Mouse (Mus musculus) forebrain, embryonic 11.5 days (tissue): ENCODE results near the gene Fbxw9. TPM values are rescaled to one million over a fixed set of nuclear protein-coding genes. Genes with fewer than 3 reads are reported as not detected.
A peak's percentile ranks its signal among the peaks of the same experiment; 100 is the strongest.

Source experiments
- ATAC-seq: fragments of 200-750 bp; cut with Nextera tagmentation; replicated peaks from 2 replicates; pipeline ENCODE4 v1.8.0; 2017; ENCODE audit warnings: moderate TSS enrichment; ENCODE audit not compliant: low FRiP score
- DNase-seq: peaks from one replicate; pipeline ENCODE4 v3.0.0-alpha.2; 2017; ENCODE audit warnings: low spot score
- H3K27ac ChIP-seq: fragments of 300-500 bp; sonication (generic); 2 replicates; pipeline ENCODE4 v1.5.1; 2014; ENCODE audit warnings: low read depth, low read length
- H3K27me3 ChIP-seq: fragments of 300-500 bp; sonication (generic); 2 replicates; pipeline ENCODE4 v1.6.1; 2014; ENCODE audit warnings: mild to moderate bottlenecking, low read length, mixed read lengths; ENCODE audit not compliant: control insufficient read depth, insufficient read depth
- H3K36me3 ChIP-seq: fragments of 300-500 bp; sonication (generic); 2 replicates; pipeline ENCODE4 v1.6.1; 2014; ENCODE audit warnings: mild to moderate bottlenecking, low read length, moderate library complexity, mixed read lengths; ENCODE audit not compliant: control insufficient read depth, insufficient read depth
- H3K4me1 ChIP-seq: fragments of 300-500 bp; sonication (generic); replicated peaks from 2 replicates; pipeline ENCODE4 v1.6.1; 2014; ENCODE audit warnings: low read length, mixed read lengths; ENCODE audit not compliant: control insufficient read depth, insufficient read depth
- H3K4me2 ChIP-seq: fragments of 300-500 bp; sonication (generic); 2 replicates; pipeline ENCODE4 v1.6.1; 2014; ENCODE audit warnings: low read depth, mild to moderate bottlenecking, low read length, moderate library complexity, mixed read lengths; ENCODE audit not compliant: severe bottlenecking
- H3K4me3 ChIP-seq: fragments of 300-500 bp; sonication (generic); 2 replicates; pipeline ENCODE4 v1.5.1; 2014; ENCODE audit warnings: low read depth, low read length
- H3K9ac ChIP-seq: fragments of 300-500 bp; sonication (generic); 2 replicates; pipeline ENCODE4 v1.6.1; 2014; ENCODE audit warnings: low read length
- H3K9me3 ChIP-seq: fragments of 300-500 bp; sonication (generic); 2 replicates; pipeline ENCODE4 v1.6.1; 2016; ENCODE audit warnings: low read length, mixed read lengths; ENCODE audit not compliant: control insufficient read depth
- WGBS: fragments of 180-500 bp; shearing (Covaris S2); extraction: QIAGEN DNeasy Blood & Tissue Kit; methylation state at CpG from one replicate; pipeline ENCODE4 v1.1.7; 2014; 5-methylcytosine and 5-hydroxymethylcytosine counted together
- polyA plus RNA-seq: library from polyadenylated mRNA; unstranded; fragments of >200 nt; fragmentation: Nextera tagmentation; extraction: Ambion mirVana; gene quantifications from 2 replicates; pipeline ENCODE4 v1.2.1, GENCODE M21; 2014

The Fbxw9 gene
- polyA plus RNA-seq, 1 experiment from 2014 or later = 23.8 TPM

DNA sequence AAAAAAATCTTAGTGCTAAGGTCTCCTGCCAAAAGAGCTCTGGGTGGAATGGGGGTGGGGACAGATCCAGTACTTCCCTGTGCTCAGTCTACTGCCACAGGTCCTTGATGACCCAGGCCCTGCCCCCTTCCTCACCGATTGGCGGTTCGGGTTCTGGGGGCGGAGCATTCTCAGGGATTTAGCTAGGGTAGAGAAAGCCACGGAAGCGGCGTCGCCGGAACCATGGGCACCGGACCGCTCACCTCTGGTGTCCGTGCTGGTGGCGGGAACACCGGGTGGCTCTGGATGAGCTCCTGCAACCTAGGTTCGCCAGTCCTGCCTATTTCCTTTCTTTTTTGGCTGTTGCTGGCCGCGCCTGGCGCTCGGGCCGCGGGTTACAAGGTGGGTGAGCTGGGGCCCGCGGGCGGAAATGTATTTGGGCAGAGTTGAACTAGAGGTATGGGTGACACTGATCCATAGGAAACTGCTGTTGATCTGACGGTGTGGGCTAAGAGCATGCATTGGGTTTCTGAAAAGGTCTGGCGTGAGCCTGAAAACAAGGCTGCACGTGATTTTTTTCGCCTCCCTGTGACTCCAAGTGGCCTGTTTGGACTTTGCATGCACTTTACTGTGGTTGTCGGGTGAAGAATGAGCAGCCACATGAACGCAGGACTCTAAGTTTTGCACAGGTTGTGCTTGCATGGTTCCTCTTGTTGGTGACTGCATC lies 23.4 kb downstream of the Fbxw9 start, which contains the start of gene Man2b1:
Man2b1 (plus strand) TSS at position 163 of the 706 bp plus-strand sequence.
- Histone ChIP-seq H3K4me1 (peaks cover 4% of the 10 kb centered on the region; the same call in 1 of the 2 replicates), H3K4me2 (peak within 1 kb of the TSS; percentile 81), H3K27ac (no peak within 1 kb of the TSS), H3K9me3 (no peaks in the 10 kb centered on the region), H3K36me3 (no peaks in the 10 kb centered on the region; the same call in 1 of the 2 replicates), H3K27me3 (no peaks in the 10 kb centered on the region), H3K4me3 (peak within 1 kb of the TSS; percentile 53), H3K9ac (peak within 1 kb of the TSS; percentile 68)
- DNase-seq = peak; percentile 85
- ATAC-seq = peak; percentile 85
- 2% methylated on average over 30 of the region's 30 CpGs for WGBS

DNA sequence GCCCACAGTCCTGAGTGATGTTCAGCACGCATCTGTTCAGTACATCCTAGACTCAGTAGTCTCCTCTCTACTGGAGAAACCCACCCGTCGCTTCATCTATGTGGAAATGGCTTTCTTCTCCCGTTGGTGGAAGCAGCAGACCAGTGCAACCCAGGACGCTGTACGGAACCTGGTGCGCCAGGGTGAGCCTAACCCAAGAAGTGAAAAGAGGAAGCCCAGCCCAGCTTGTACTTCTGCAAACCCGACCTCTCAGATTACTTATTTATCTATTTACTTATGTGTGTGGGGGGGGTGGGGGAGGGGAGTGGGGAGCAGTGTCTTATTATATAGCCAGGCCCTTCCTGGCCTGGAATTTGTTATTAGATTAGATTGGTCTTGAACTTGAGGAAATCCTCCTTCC lies 24.8 kb downstream of the Fbxw9 start:
- no peaks in the 10 kb centered on the region for H3K27me3 ChIP-seq
- H3K9ac ChIP-seq = no peak overlapping the region
- ATAC-seq (no peak), DNase-seq (no peak)
- H3K27ac ChIP-seq = no peak overlapping the region
- H3K4me3 ChIP-seq = no peak overlapping the region
- H3K9me3 ChIP-seq = no peaks in the 10 kb centered on the region
- WGBS = 93% methylated on average over 8 of the region's 8 CpGs
- H3K4me1 ChIP-seq = peaks cover 3% of the 10 kb centered on the region; the same call in 1 of the 2 replicates
- H3K36me3 ChIP-seq = no peaks in the 10 kb centered on the region; the same call in 1 of the 2 replicates
- no peak overlapping the region for H3K4me2 ChIP-seq

DNA sequence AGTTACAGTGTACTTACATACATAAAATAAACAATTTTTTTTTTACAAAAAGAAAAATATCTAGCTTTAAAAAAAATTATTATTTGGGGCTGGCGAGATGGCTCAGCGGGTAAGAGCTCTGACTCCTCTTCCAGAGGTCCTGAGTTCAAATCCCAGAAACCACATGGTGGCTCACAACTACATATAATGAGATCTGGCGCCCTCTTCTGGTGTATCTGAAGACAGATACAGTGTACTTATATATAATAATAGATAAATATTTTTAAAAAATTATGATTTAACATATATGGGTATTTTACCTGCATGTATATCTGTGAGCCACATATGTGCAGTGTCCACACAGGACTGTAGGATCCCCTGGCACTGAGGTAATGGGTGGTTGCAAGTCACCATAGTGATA lies 26.4 kb downstream of the Fbxw9 start:
- no peak for DNase-seq
- Histone ChIP-seq H3K4me1 (peaks cover 2% of the 10 kb centered on the region; the same call in 1 of the 2 replicates), H3K4me2 (no peak overlapping the region), H3K36me3 (no peaks in the 10 kb centered on the region; the same call in 1 of the 2 replicates), H3K27me3 (no peaks in the 10 kb centered on the region), H3K27ac (no peak overlapping the region), H3K4me3 (no peak overlapping the region), H3K9ac (no peak overlapping the region), H3K9me3 (no peaks in the 10 kb centered on the region)
- ATAC-seq = no peak
- WGBS = 83% methylated on average over 3 of the region's 3 CpGs

DNA sequence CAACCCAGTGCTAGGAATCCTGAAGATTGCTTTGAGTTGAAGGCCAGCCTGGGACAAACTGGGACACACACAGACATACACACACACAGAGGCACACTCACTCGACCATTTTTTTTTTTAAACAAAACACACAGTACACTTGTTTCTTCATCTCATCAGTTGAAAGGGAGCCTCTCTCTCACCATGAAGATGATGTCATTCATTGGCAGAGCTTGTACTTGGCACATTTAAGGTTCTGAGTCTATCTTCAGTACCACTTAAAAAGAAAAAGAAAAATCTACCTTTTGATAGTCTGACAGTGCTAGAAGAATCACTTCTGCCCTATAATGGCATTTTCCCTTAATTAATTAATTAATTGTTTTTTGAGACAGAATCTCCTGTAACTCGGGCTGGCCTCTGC lies 28.9 kb downstream of the Fbxw9 start:
- DNase-seq (no peak), ATAC-seq (no peak)
- 86% methylated on average over 2 of the region's 2 CpGs for WGBS
- H3K4me2 ChIP-seq = no peak overlapping the region
- H3K9me3 ChIP-seq = no peaks in the 10 kb centered on the region
- H3K4me1 ChIP-seq = no peaks in the 10 kb centered on the region
- H3K4me3 ChIP-seq = no peak overlapping the region
- H3K9ac ChIP-seq = no peak overlapping the region
- H3K27me3 ChIP-seq = no peaks in the 10 kb centered on the region
- no peak overlapping the region for H3K27ac ChIP-seq
- no peaks in the 10 kb centered on the region; the same call in 1 of the 2 replicates for H3K36me3 ChIP-seq

DNA sequence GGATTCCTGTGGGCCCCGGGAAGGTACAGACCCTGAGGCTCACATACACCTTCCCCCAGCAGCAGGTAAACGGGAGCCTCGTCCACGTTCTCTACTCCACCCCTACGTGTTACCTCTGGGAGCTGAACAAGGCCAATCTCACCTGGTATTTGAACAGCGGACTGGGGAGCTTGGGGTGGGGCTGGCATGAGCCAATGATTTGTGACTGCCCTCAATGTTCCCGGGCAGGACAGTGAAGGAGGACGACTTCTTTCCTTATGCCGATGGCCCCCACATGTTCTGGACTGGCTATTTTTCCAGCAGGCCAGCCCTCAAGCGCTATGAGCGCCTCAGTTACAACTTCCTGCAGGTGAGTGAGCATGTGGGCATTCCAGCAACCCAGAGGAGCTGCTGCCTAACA lies 31.0 kb downstream of the Fbxw9 start:
- Histone ChIP-seq H3K36me3 (no peaks in the 10 kb centered on the region; the same call in 1 of the 2 replicates), H3K9ac (no peak overlapping the region)
- 90% methylated on average over 11 of the region's 11 CpGs for WGBS

DNA sequence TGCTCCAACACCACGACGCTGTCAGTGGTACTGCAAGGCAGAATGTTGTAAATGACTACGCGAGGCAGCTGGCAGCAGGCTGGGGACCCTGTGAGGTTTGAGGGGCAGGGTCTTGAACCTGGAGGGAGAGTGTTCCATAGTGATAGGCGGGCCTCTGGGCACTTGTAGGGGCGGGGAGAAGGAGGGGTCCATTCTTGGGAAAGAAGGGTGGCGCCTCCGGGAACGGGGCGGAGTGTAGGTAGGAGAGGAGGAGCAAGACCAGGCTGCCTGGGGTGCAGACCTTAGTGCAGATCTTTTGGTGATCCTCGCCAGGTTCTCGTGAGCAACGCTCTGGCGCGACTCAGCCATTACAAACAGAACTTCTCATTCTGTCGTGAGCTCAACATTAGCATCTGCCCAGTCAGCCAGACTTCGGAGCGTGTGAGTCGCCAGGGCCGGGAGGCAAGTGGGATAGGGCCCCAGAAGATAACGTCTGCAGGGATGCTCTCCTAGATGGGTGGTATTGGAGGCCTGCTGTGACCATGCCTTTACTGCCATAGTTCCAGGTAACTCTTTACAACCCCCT lies 31.8 kb downstream of the Fbxw9 start:
- DNase-seq (no peak), ATAC-seq (no peak)
- Histone ChIP-seq H3K9ac (no peak overlapping the region), H3K27ac (no peak overlapping the region), H3K4me2 (no peak overlapping the region), H3K9me3 (no peaks in the 10 kb centered on the region), H3K4me3 (no peak overlapping the region), H3K27me3 (no peaks in the 10 kb centered on the region), H3K4me1 (no peaks in the 10 kb centered on the region), H3K36me3 (no peaks in the 10 kb centered on the region; the same call in 1 of the 2 replicates)
- WGBS = 32% methylated on average over 21 of the region's 21 CpGs

More for the DNA sequence above, 31.0 kb downstream of the Fbxw9 start:
- H3K4me3 ChIP-seq = no peak overlapping the region
- no peak overlapping the region for H3K4me2 ChIP-seq
- no peaks in the 10 kb centered on the region for H3K4me1 ChIP-seq
- no peak overlapping the region for H3K27ac ChIP-seq
- H3K9me3 ChIP-seq = no peaks in the 10 kb centered on the region
- DNase-seq (no peak), ATAC-seq (no peak)
- no peaks in the 10 kb centered on the region for H3K27me3 ChIP-seq

DNA sequence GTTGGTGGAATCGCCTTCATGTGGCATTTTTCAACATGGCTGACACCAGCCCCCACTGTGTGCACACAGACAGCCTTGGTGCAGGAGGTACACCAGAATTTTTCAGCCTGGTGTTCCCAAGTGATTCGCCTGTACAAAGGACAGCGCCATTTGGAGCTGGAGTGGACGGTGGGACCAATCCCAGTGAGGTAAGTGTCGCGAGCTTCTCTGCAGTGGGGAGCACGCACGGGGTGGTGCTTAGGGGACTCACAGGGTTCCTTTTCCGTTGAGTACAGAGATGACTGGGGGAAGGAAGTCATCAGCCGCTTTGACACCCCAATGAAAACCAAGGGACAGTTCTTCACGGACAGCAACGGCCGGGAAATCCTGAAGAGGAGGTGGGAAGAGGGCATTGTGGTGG lies 35.2 kb downstream of the Fbxw9 start:
- H3K27me3 ChIP-seq = no peaks in the 10 kb centered on the region
- WGBS = 96% methylated on average over 13 of the region's 13 CpGs
- H3K4me3 ChIP-seq = no peak overlapping the region
- no peak overlapping the region for H3K4me2 ChIP-seq
- H3K36me3 ChIP-seq = no peaks in the 10 kb centered on the region; the same call in 1 of the 2 replicates
- no peak overlapping the region for H3K27ac ChIP-seq
- DNase-seq = no peak
- H3K9me3 ChIP-seq = no peaks in the 10 kb centered on the region
- no peak for ATAC-seq
- no peak overlapping the region for H3K9ac ChIP-seq
- no peaks in the 10 kb centered on the region for H3K4me1 ChIP-seq

DNA sequence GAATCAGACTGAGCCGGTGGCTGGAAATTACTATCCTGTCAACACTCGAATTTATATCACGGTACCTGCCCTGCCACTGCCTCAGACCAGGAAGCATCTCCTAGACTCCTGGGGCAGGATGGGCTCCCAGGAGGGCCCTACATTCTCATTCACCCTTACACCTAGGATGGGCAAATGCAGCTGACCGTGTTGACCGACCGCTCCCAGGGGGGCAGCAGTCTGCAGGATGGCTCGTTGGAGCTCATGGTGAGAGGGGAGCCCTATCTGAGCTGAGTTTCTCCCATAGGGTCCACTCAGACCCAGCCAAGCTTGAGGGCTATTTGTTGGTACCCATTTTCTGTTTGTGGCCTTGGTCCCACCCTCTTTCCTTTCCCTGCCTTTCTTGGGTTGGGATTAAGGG lies 35.7 kb downstream of the Fbxw9 start:
- no peak overlapping the region for H3K4me3 ChIP-seq
- no peak overlapping the region for H3K4me2 ChIP-seq
- H3K36me3 ChIP-seq = no peaks in the 10 kb centered on the region; the same call in 1 of the 2 replicates
- no peak for DNase-seq
- no peak overlapping the region for H3K27ac ChIP-seq
- 98% methylated on average over 7 of the region's 7 CpGs for WGBS
- no peaks in the 10 kb centered on the region for H3K27me3 ChIP-seq
- H3K9me3 ChIP-seq = no peaks in the 10 kb centered on the region
- no peak for ATAC-seq
- no peaks in the 10 kb centered on the region for H3K4me1 ChIP-seq
- no peak overlapping the region for H3K9ac ChIP-seq
